Comparison of ENCODE assay signal across 20 mouse cellular contexts in the genomic region with DNA sequence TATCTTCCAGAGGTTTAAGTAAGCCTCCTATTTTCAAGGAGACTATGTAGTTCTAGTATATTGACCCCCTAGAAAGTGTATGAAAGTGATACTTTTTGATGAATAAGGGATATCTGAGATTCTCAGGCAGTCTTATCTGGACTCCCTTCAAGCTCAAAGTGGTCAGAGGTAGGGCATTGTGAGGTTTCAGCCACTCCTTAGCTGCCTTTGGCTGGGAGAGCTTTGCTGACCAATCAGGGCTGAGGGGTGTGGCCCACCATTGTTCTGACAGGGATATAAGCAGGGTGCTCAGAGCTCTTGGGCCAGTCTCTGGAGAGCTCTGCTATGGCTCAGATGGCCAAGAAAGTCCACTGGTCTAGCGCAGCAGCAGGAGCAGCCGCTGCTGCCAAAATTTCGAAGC. TPM values are rescaled to one million over a fixed set of nuclear protein-coding genes. Genes with fewer than 3 reads are reported as not detected.
A peak's percentile ranks its signal among the peaks of the same experiment; 100 is the strongest.
DNase-seq lines count a peak whose midpoint lies in the region; TF ChIP-seq lines count a peak whose summit lies in the region.
"Had no signal": no experiment of that assay in that cellular context is flagged by ENCODE, and none has a peak within 500 bp of the region (broad histone marks: within the 10 kb centered on the region; RNA-seq: fewer than 3 reads in every experiment).

A gene (plus strand): TSS at position 301 of the 400 bp plus-strand sequence.

- no peak for TF ChIP-seq CTCF in testis, adult 2 months (IDR thresholded peaks at IDR 0.05; ENCODE audit: control insufficient read depth, insufficient read depth, insufficient replicate concordance, low read depth, low read length)

- H3K36me3 ChIP-seq in testis, adult 2 months (ENCODE audit: control insufficient read depth, insufficient read depth, low read length): no peaks in the 10 kb centered on the region
- H3K36me3 ChIP-seq: G1E had no signal

- no peaks in the 10 kb centered on the region for H3K27me3 ChIP-seq in testis, adult 2 months (ENCODE audit: control insufficient read depth, insufficient read depth, low read length)
- H3K27me3 ChIP-seq: CH12.LX, Patski had no signal

- TF ChIP-seq POLR2A in testis, adult 2 months (IDR thresholded peaks at IDR 0.05; ENCODE audit: control insufficient read depth, low read depth, low read length): peak; percentile 68; the same call in 1 of the 2 replicates

- no peak for DNase-seq in testis, postnatal 10 days (ENCODE audit: low spot score)
- DNase-seq: adrenal gland, adult 2 months; adrenal gland, adult 8-10 months; adrenal gland, postnatal 10 days; adrenal gland, postnatal 14 days; adrenal gland, postnatal 25 days; adrenal gland, postnatal 36 days; B cell, adult 2 months; cerebellum, adult 11 months; cerebellum, adult 11-12 months; cerebellum, adult 18-20 months; cerebellum, adult 2 months had no signal

- H3K4me3 ChIP-seq in testis, adult 2 months (ENCODE audit: control insufficient read depth, low read depth, low read length): peak within 1 kb of the TSS; percentile 82

- no peaks in the 10 kb centered on the region for H3K4me1 ChIP-seq in testis, adult 2 months (ENCODE audit: control insufficient read depth, insufficient read depth, low read length)

- H3K27ac ChIP-seq in testis, adult 2 months (ENCODE audit: control insufficient read depth, insufficient read depth, low read depth, low read length): peak within 1 kb of the TSS; percentile 70

RNA-seq across cellular contexts. Expression of the gene that starts here (rescaled TPM):
- 205 and 291 TPM in 2 replicates for polyA plus RNA-seq in testis, adult 2 months (2012; rRNA removed)
- polyA plus RNA-seq: activated CD4-positive, CD25-positive, alpha-beta regulatory T cell, adult 4 months; adrenal gland, adult 2 months; brain, embryonic 14.5 days; C2C12; CD4-positive, CD25-positive, alpha-beta regulatory T cell, adult 4 months; cerebellum, adult 2 months; G1E; Patski had no signal
